Comparison of ENCODE assay signal across 36 mouse cellular contexts in the genomic region with DNA sequence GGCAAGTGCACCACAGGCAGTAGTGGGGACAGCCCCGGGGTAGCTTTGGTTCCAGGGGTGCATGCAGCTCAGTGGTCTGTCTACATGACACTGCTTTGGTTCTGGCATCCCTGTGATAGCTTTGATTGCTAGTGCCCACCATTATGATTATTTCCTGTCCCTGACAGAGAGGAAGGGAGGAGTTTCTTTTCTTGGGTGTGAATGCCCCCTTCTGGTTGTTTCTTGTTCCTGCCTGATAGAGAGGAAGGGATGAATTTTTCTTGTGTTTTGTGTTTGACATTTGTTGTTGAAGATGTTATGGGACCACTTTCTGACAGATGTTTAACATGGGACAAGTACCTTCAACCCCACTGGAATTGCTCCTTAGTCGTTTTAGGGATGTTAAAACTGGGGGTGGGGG. TPM values are rescaled to one million over a fixed set of nuclear protein-coding genes. Genes with fewer than 3 reads are reported as not detected.
DNase-seq lines count a peak whose midpoint lies in the region; ATAC-seq and TF ChIP-seq lines count a peak whose summit lies in the region.
"Had no signal": no experiment of that assay in that cellular context is flagged by ENCODE, and none has a peak within 500 bp of the region (broad histone marks: within the 10 kb centered on the region; RNA-seq: fewer than 3 reads in every experiment).

No protein-coding gene starts in this region.

- no peaks in the 10 kb centered on the region for H3K27me3 ChIP-seq in lung, embryonic 14.5 days (ENCODE audit: insufficient read depth, low read length)
- no peaks in the 10 kb centered on the region for H3K27me3 ChIP-seq in stomach, postnatal 0 days (ENCODE audit: control insufficient read depth, insufficient read depth, low read length)
- H3K27me3 ChIP-seq: embryonic facial prominence, embryonic 12.5 days; forebrain, embryonic 15.5 days; heart, embryonic 13.5 days; kidney, embryonic 15.5 days; limb, embryonic 15.5 days; neural tube, embryonic 13.5 days had no signal

- no peaks in the 10 kb centered on the region for H3K4me1 ChIP-seq in lung, embryonic 14.5 days (ENCODE audit: insufficient read depth)
- H3K4me1 ChIP-seq in stomach, postnatal 0 days (replicated peaks; ENCODE audit: control insufficient read depth, insufficient read depth), result no peaks in the 10 kb centered on the region
- H3K4me1 ChIP-seq: embryonic facial prominence, embryonic 12.5 days; forebrain, embryonic 15.5 days; heart, embryonic 13.5 days; hindbrain, embryonic 10.5 days; kidney, embryonic 15.5 days; limb, embryonic 10.5 days; limb, embryonic 15.5 days; neural tube, embryonic 13.5 days had no signal

- 78% methylated on average over 2 of the region's 2 CpGs for WGBS in lung, embryonic 14.5 days
- 66% methylated on average over 2 of the region's 2 CpGs for WGBS in stomach, postnatal 0 days

- TF ChIP-seq CTCF in layer of hippocampus, adult 2 months (conservative IDR thresholded peaks at IDR 0.05), result peak; percentile 25; the same call in 1 of the 2 replicates
- TF ChIP-seq CTCF in lung, embryonic 14.5 days (IDR thresholded peaks at IDR 0.05; ENCODE audit: low read depth), result peak; percentile 14; the same call in 1 of the 2 replicates
- peak; percentile 32 for TF ChIP-seq CTCF in stomach, postnatal 0 days (IDR thresholded peaks at IDR 0.05; ENCODE audit: low read depth)

- H3K9ac ChIP-seq in lung, embryonic 14.5 days, result no peak overlapping the region
- H3K9ac ChIP-seq in stomach, postnatal 0 days (ENCODE audit: low read length), result no peak overlapping the region
- H3K9ac ChIP-seq: embryonic facial prominence, embryonic 12.5 days; forebrain, embryonic 15.5 days; heart, embryonic 13.5 days; kidney, embryonic 15.5 days; limb, embryonic 15.5 days; neural tube, embryonic 13.5 days had no signal

- H3K27ac ChIP-seq in layer of hippocampus, adult 2 months, result no peak overlapping the region
- no peak overlapping the region for H3K27ac ChIP-seq in lung, embryonic 14.5 days (ENCODE audit: low read depth)
- H3K27ac ChIP-seq in stomach, postnatal 0 days (replicated peaks), result no peak overlapping the region
- H3K27ac ChIP-seq: embryonic facial prominence, embryonic 12.5 days; forebrain, embryonic 15.5 days; heart, embryonic 13.5 days; hindbrain, embryonic 10.5 days; kidney, embryonic 15.5 days; limb, embryonic 10.5 days; limb, embryonic 15.5 days; neural tube, embryonic 13.5 days had no signal

- ATAC-seq in CD4-positive, CD25-positive, alpha-beta regulatory T cell, adult 4 months, result no peak
- no peak for ATAC-seq in lung, embryonic 14.5 days (ENCODE audit: insufficient read depth)
- no peak for ATAC-seq in stomach, postnatal 0 days (ENCODE audit: low FRiP score, low TSS enrichment)
- ATAC-seq: forebrain, embryonic 15.5 days; hindbrain, embryonic 16.5 days had no signal

- H3K9me3 ChIP-seq in lung, embryonic 14.5 days (ENCODE audit: low read depth, low read length), result no peaks in the 10 kb centered on the region
- no peaks in the 10 kb centered on the region for H3K9me3 ChIP-seq in stomach, postnatal 0 days (ENCODE audit: control insufficient read depth, low read length)
- H3K9me3 ChIP-seq: embryonic facial prominence, embryonic 12.5 days; forebrain, embryonic 15.5 days; G1E; heart, embryonic 13.5 days; hindbrain, embryonic 10.5 days; kidney, embryonic 15.5 days; limb, embryonic 10.5 days; limb, embryonic 15.5 days; neural tube, embryonic 13.5 days had no signal

- no peaks in the 10 kb centered on the region for H3K36me3 ChIP-seq in lung, embryonic 14.5 days (ENCODE audit: insufficient read depth)
- H3K36me3 ChIP-seq in stomach, postnatal 0 days (ENCODE audit: control insufficient read depth, insufficient read depth, low read length), result no peaks in the 10 kb centered on the region
- H3K36me3 ChIP-seq: embryonic facial prominence, embryonic 12.5 days; forebrain, embryonic 15.5 days; G1E; heart, embryonic 13.5 days; hindbrain, embryonic 10.5 days; kidney, embryonic 15.5 days; limb, embryonic 10.5 days; limb, embryonic 15.5 days; neural tube, embryonic 13.5 days had no signal

- DNase-seq in CD4-positive, CD25-positive, alpha-beta regulatory T cell, adult 2 months (ENCODE audit: low read depth, low spot score), result peak; percentile 3
- DNase-seq in layer of hippocampus, adult 2 months (ENCODE audit: low spot score in 2 of 2), result no peak
- no peak for DNase-seq in layer of hippocampus, postnatal 25 days (ENCODE audit: extremely low spot score in 1 of 2, low spot score in 1 of 2)
- no peak for DNase-seq in lung, embryonic 14.5 days
- DNase-seq in lung, postnatal 36 days, result no peak
- DNase-seq in stomach, postnatal 0 days (ENCODE audit: low spot score), result no peak
- no peak for DNase-seq in urinary bladder, postnatal 10 days (ENCODE audit: low spot score)
- DNase-seq: adrenal gland, postnatal 14 days; cerebellum, adult 11 months; cerebellum, adult 9-10 months; cerebellum, postnatal 36 days; heart, postnatal 10 days; kidney, adult 11 months; kidney, postnatal 25 days; lung, adult 2 months; lung, postnatal 14 days had no signal

- no peak overlapping the region for H3K4me3 ChIP-seq in layer of hippocampus, adult 2 months
- H3K4me3 ChIP-seq in lung, embryonic 14.5 days (ENCODE audit: low read depth, low read length), result no peak overlapping the region
- no peak overlapping the region for H3K4me3 ChIP-seq in stomach, postnatal 0 days (ENCODE audit: low read depth, low read length)
- H3K4me3 ChIP-seq: embryonic facial prominence, embryonic 12.5 days; forebrain, embryonic 15.5 days; heart, embryonic 13.5 days; hindbrain, embryonic 10.5 days; kidney, embryonic 15.5 days; limb, embryonic 10.5 days; limb, embryonic 15.5 days; myocyte; neural tube, embryonic 13.5 days had no signal

- no peak for TF ChIP-seq EP300 in stomach, postnatal 0 days (optimal IDR thresholded peaks at IDR 0.05)

- H3K4me2 ChIP-seq in lung, embryonic 14.5 days, result no peak overlapping the region
- H3K4me2 ChIP-seq in stomach, postnatal 0 days (replicated peaks; ENCODE audit: low read depth), result no peak overlapping the region
- H3K4me2 ChIP-seq: embryonic facial prominence, embryonic 12.5 days; forebrain, embryonic 15.5 days; heart, embryonic 13.5 days; kidney, embryonic 15.5 days; limb, embryonic 15.5 days; midbrain, embryonic 11.5 days; neural tube, embryonic 13.5 days had no signal

RNA-seq across cellular contexts. Expression of a gene that starts 18.5 kb away (rescaled TPM):
- not detected for polyA plus RNA-seq in CD4-positive, CD25-positive, alpha-beta regulatory T cell, adult 4 months (2017; shearing (Covaris generic))
- not detected for total RNA-seq in layer of hippocampus, adult 2 months (2021)
- total RNA-seq in layer of hippocampus, postnatal 25 days (2021), result not detected
- polyA plus RNA-seq in lung, embryonic 14.5 days (2014; fragmentation: Nextera tagmentation; extraction: Ambion mirVana), result 0.45 TPM in 2 replicates
- polyA plus RNA-seq in stomach, postnatal 0 days (2015; fragmentation: Nextera tagmentation; extraction: Ambion mirVana), result 0.02 and 0.10 TPM in 2 replicates
- total RNA-seq: adrenal gland, postnatal 14 days; heart, adult 8-10 months; layer of hippocampus, adult 18-20 months; layer of hippocampus, postnatal 14 days; left cerebral cortex, postnatal 10 days; megakaryocyte, adult 5-6 weeks; midbrain, postnatal 0 days had no signal
- polyA plus RNA-seq: forebrain, embryonic 15.5 days; G1E; heart, embryonic 13.5 days; hindbrain, embryonic 10.5 days; hindbrain, embryonic 16.5 days; limb, embryonic 10.5 days; midbrain, embryonic 11.5 days; midbrain, postnatal 0 days; myocyte; neural tube, embryonic 13.5 days; stomach, embryonic 14.5 days had no signal
